ENCODE assay signal across 34 mouse cellular contexts in genomic region chr4:137740350-137740749, GRCm38 (mm10). TPM values are rescaled to one million over a fixed set of nuclear protein-coding genes. Genes with fewer than 3 reads are reported as not detected.
"Had no signal": no experiment of that assay in that cellular context is flagged by ENCODE, and none has a peak within 500 bp of the region (broad histone marks: within the 10 kb centered on the region; RNA-seq: fewer than 3 reads in every experiment).

No protein-coding gene starts in this region.

- H3K9ac ChIP-seq: heart, embryonic 12.5 days; heart, embryonic 13.5 days; heart, embryonic 15.5 days; hindbrain, embryonic 12.5 days; hindbrain, embryonic 13.5 days; hindbrain, embryonic 14.5 days; hindbrain, embryonic 15.5 days; intestine, embryonic 15.5 days; kidney, embryonic 15.5 days had no signal

- H3K4me1 ChIP-seq: heart, embryonic 15.5 days had no signal

- H3K36me3 ChIP-seq: heart, embryonic 12.5 days; heart, embryonic 13.5 days; heart, embryonic 15.5 days; hindbrain, embryonic 10.5 days; hindbrain, embryonic 12.5 days; hindbrain, embryonic 13.5 days; hindbrain, embryonic 15.5 days; intestine, embryonic 15.5 days; kidney, embryonic 15.5 days had no signal

- H3K4me2 ChIP-seq: heart, embryonic 11.5 days; heart, embryonic 12.5 days; heart, embryonic 13.5 days; heart, embryonic 15.5 days; hindbrain, embryonic 12.5 days; hindbrain, embryonic 13.5 days; hindbrain, embryonic 14.5 days; hindbrain, embryonic 15.5 days; intestine, embryonic 15.5 days; kidney, embryonic 15.5 days had no signal

- H3K27ac ChIP-seq: heart, embryonic 13.5 days; heart, embryonic 15.5 days; hindbrain, embryonic 10.5 days; hindbrain, embryonic 12.5 days; hindbrain, embryonic 13.5 days; hindbrain, embryonic 14.5 days; hindbrain, embryonic 15.5 days; hindbrain, postnatal 0 days; intestine, embryonic 15.5 days; kidney, embryonic 15.5 days; kidney, postnatal 0 days; layer of hippocampus, adult 2 months; left cerebral cortex, adult 2 months had no signal

- H3K9me3 ChIP-seq: heart, embryonic 12.5 days; heart, embryonic 13.5 days; heart, embryonic 15.5 days; hindbrain, embryonic 10.5 days; hindbrain, embryonic 12.5 days; hindbrain, embryonic 13.5 days; hindbrain, embryonic 15.5 days; intestine, embryonic 15.5 days; kidney, embryonic 15.5 days had no signal

- DNase-seq: heart, postnatal 10 days; heart, postnatal 14 days; heart, postnatal 36 days; heart, postnatal 4 days; kidney, adult 11 months; kidney, adult 18-20 months; kidney, adult 2 months; kidney, adult 8-10 months; kidney, adult 9 months; kidney, postnatal 10 days; kidney, postnatal 14 days; kidney, postnatal 25 days; kidney, postnatal 36 days; kidney, postnatal 4 days; layer of hippocampus, adult 9-11 months; layer of hippocampus, postnatal 36 days had no signal

- H3K27me3 ChIP-seq: hindbrain, embryonic 12.5 days; hindbrain, embryonic 13.5 days; hindbrain, embryonic 15.5 days; intestine, embryonic 15.5 days; kidney, embryonic 15.5 days had no signal

- H3K4me3 ChIP-seq: heart, embryonic 12.5 days; heart, embryonic 13.5 days; heart, embryonic 15.5 days; hindbrain, embryonic 10.5 days; hindbrain, embryonic 12.5 days; hindbrain, embryonic 13.5 days; hindbrain, embryonic 15.5 days; intestine, embryonic 15.5 days; kidney, embryonic 15.5 days; layer of hippocampus, adult 2 months; left cerebral cortex, adult 2 months had no signal

- ATAC-seq: hindbrain, postnatal 0 days; inflammation-experienced regulatory T-cells, adult 6 months; intestine, embryonic 15.5 days; intestine, embryonic 16.5 days had no signal

RNA-seq across cellular contexts. Expression of gene Alpl, which starts 55.8 kb away (rescaled TPM):
- total RNA-seq: hematopoietic stem cell, adult 5-6 weeks had no signal
